ENCODE assay signal across 9 mouse cellular contexts in the genomic region with DNA sequence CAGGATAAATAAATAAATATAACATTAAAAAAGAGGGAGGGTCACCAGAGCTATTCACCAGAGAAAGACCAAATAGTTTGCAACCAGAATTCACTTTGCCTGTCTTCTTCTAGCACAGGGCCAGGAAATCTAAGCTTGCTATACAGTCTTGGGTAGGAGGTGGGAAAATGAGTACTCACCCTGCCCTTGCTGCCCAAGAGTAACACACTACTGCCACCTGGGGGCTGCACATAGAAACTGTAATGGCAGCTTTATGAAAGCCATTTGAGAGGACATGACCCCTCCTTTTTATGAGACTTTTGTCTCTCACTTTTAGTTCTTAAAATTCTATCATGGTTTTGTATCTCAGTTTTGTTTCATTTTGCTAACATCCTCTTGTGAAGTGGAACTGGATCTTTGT. TPM values are rescaled to one million over a fixed set of nuclear protein-coding genes. Genes with fewer than 3 reads are reported as not detected.
A peak's percentile ranks its signal among the peaks of the same experiment; 100 is the strongest.
DNase-seq lines count a peak whose midpoint lies in the region; ATAC-seq and TF ChIP-seq lines count a peak whose summit lies in the region.
"Had no signal": no experiment of that assay in that cellular context is flagged by ENCODE, and none has a peak within 500 bp of the region (broad histone marks: within the 10 kb centered on the region; RNA-seq: fewer than 3 reads in every experiment).

No protein-coding gene starts in this region.

- no peaks in the 10 kb centered on the region for H3K79me2 ChIP-seq in liver, adult 2 months (ENCODE audit: control insufficient read depth, insufficient read depth, low read length)

- H3K4me2 ChIP-seq in liver, embryonic 12.5 days = no peak overlapping the region
- no peak overlapping the region for H3K4me2 ChIP-seq in stomach, postnatal 0 days (replicated peaks; ENCODE audit: low read depth)
- H3K4me2 ChIP-seq: heart, embryonic 13.5 days had no signal

- H3K9ac ChIP-seq in liver, adult 2 months (ENCODE audit: low read depth, low read length) = no peak overlapping the region
- no peak overlapping the region for H3K9ac ChIP-seq in liver, embryonic 12.5 days
- no peak overlapping the region for H3K9ac ChIP-seq in stomach, postnatal 0 days (ENCODE audit: low read length)
- H3K9ac ChIP-seq: heart, embryonic 13.5 days had no signal

- H3K9me3 ChIP-seq in liver, embryonic 12.5 days (replicated peaks) = no peaks in the 10 kb centered on the region
- H3K9me3 ChIP-seq in stomach, postnatal 0 days (ENCODE audit: control insufficient read depth, low read length) = no peaks in the 10 kb centered on the region
- H3K9me3 ChIP-seq: heart, embryonic 13.5 days had no signal

- no peaks in the 10 kb centered on the region for H3K36me3 ChIP-seq in liver, adult 2 months (ENCODE audit: control insufficient read depth, insufficient read depth, low read length)
- H3K36me3 ChIP-seq in liver, embryonic 12.5 days = no peaks in the 10 kb centered on the region
- H3K36me3 ChIP-seq in stomach, postnatal 0 days (ENCODE audit: control insufficient read depth, insufficient read depth, low read length) = no peaks in the 10 kb centered on the region
- H3K36me3 ChIP-seq: heart, embryonic 13.5 days had no signal

- TF ChIP-seq CTCF in liver, adult 2 months (IDR thresholded peaks at IDR 0.05; ENCODE audit: low read depth, low read length) = peak; percentile 57
- TF ChIP-seq CTCF in embryonic fibroblast, embryonic 13.5 days (IDR thresholded peaks at IDR 0.05; ENCODE audit: borderline replicate concordance, insufficient read depth, low read length) = peak; percentile 19; the same call in 1 of the 2 replicates
- TF ChIP-seq CTCF in stomach, postnatal 0 days (IDR thresholded peaks at IDR 0.05; ENCODE audit: low read depth) = peak; percentile 81

- no peaks in the 10 kb centered on the region for H3K4me1 ChIP-seq in liver, adult 2 months (ENCODE audit: control insufficient read depth, insufficient read depth, low read length)
- H3K4me1 ChIP-seq in liver, embryonic 12.5 days = no peaks in the 10 kb centered on the region
- no peaks in the 10 kb centered on the region for H3K4me1 ChIP-seq in embryonic fibroblast, embryonic 13.5 days (ENCODE audit: control insufficient read depth, insufficient read depth, low read length)
- no peaks in the 10 kb centered on the region for H3K4me1 ChIP-seq in stomach, postnatal 0 days (replicated peaks; ENCODE audit: control insufficient read depth, insufficient read depth)
- H3K4me1 ChIP-seq: heart, embryonic 13.5 days had no signal

- H3K4me3 ChIP-seq in liver, adult 2 months (ENCODE audit: insufficient read depth, low read depth, low read length) = no peak overlapping the region
- H3K4me3 ChIP-seq in liver, embryonic 12.5 days = no peak overlapping the region
- H3K4me3 ChIP-seq in embryonic fibroblast, embryonic 13.5 days (ENCODE audit: insufficient read depth, low read length) = no peak overlapping the region
- H3K4me3 ChIP-seq in stomach, postnatal 0 days (ENCODE audit: low read depth, low read length) = no peak overlapping the region
- H3K4me3 ChIP-seq: heart, embryonic 13.5 days had no signal

- H3K27ac ChIP-seq in liver, adult 2 months (replicated peaks; ENCODE audit: insufficient read depth, low read depth, low read length) = no peak overlapping the region
- no peak overlapping the region for H3K27ac ChIP-seq in liver, embryonic 12.5 days
- H3K27ac ChIP-seq in embryonic fibroblast, embryonic 13.5 days (ENCODE audit: insufficient read depth, low read length) = no peak overlapping the region
- H3K27ac ChIP-seq in stomach, postnatal 0 days (replicated peaks) = no peak overlapping the region
- H3K27ac ChIP-seq: heart, embryonic 13.5 days had no signal

- DNase-seq in cerebellum, postnatal 10 days = peak; percentile 75 to 78
- DNase-seq in cerebellum, adult 11-12 months = no peak
- DNase-seq in liver, adult 2 months (ENCODE audit: extremely low read depth, low read depth, low spot score) = peak; percentile 18
- peak; percentile 39 for DNase-seq in T-cell, adult 2 months (ENCODE audit: low spot score)
- peak; percentile 0 for DNase-seq in large intestine, adult 2 months (ENCODE audit: low read depth, low spot score)
- peak; percentile 50 for DNase-seq in stomach, postnatal 0 days (ENCODE audit: low spot score)

- no peaks in the 10 kb centered on the region for H3K27me3 ChIP-seq in liver, adult 2 months (ENCODE audit: control insufficient read depth, insufficient read depth, low read length)
- H3K27me3 ChIP-seq in liver, embryonic 12.5 days (replicated peaks) = no peaks in the 10 kb centered on the region
- no peaks in the 10 kb centered on the region for H3K27me3 ChIP-seq in stomach, postnatal 0 days (ENCODE audit: control insufficient read depth, insufficient read depth, low read length)
- H3K27me3 ChIP-seq: heart, embryonic 13.5 days had no signal

- TF ChIP-seq POLR2A in liver, adult 2 months (IDR thresholded peaks at IDR 0.05; ENCODE audit: extremely low read depth, insufficient read depth, low read length) = no peak
- no peak for TF ChIP-seq POLR2A in embryonic fibroblast, embryonic 13.5 days (IDR thresholded peaks at IDR 0.05; ENCODE audit: low read depth, low read length)

- TF ChIP-seq EP300 in stomach, postnatal 0 days (optimal IDR thresholded peaks at IDR 0.05) = no peak

- no peak for ATAC-seq in liver, embryonic 12.5 days
- no peak for ATAC-seq in stomach, postnatal 0 days (ENCODE audit: low FRiP score, low TSS enrichment)

RNA-seq across cellular contexts. Expression of a gene that starts 12.1 kb away (rescaled TPM):
- total RNA-seq in liver, adult 2 months (2014; rRNA removed) = not detected in 2 replicates
- polyA plus RNA-seq in liver, adult 2 months (2012; rRNA removed) = not detected in 2 replicates
- 1.2 and 2.1 TPM in 2 replicates for polyA plus RNA-seq in liver, embryonic 12.5 days (2016; fragmentation: Nextera tagmentation; extraction: Ambion mirVana)
- 0.95 and 3.4 TPM in 2 replicates for polyA plus RNA-seq in embryonic fibroblast, embryonic 13.5 days (2011; ENCODE audit: insufficient read length, low read depth, missing spikeins)
- polyA plus RNA-seq in large intestine, adult 2 months (2012; rRNA removed) = 0.43 and 0.73 TPM in 2 replicates
- polyA plus RNA-seq in stomach, postnatal 0 days (2015; fragmentation: Nextera tagmentation; extraction: Ambion mirVana) = 12.0 and 12.7 TPM in 2 replicates

Comparison
In these comparisons a context has a peak if more than half of its experiments do, and no peak if none do; other contexts are left out.
1. CTCF ChIP-seq: peak in every context shown above with its lines; median percentile 81 in stomach, postnatal 0 days; 57 in liver, adult 2 months; 19 in embryonic fibroblast, embryonic 13.5 days.